Mouse (Mus musculus): ENCODE measurements around the gene Sec1. TPM values are rescaled to one million over a fixed set of nuclear protein-coding genes. Genes with fewer than 3 reads are reported as not detected.

Gene Sec1
- polyA plus RNA-seq, 1 experiment from 2014 or later = 0.43 TPM

GRCm38 (mm10) chr7:45689800-45690199 is 4.4 kb downstream of the Sec1 start:
- no peak overlapping the region for H3K27ac ChIP-seq (ENCODE audit: low read depth, low read length)
- WGBS = 80% methylated on average over 11 of the region's 11 CpGs
- no peaks in the 10 kb centered on the region; the same call in 1 of the 2 replicates for H3K4me1 ChIP-seq (ENCODE audit: control insufficient read depth, insufficient read depth, low read depth, low read length)
- no peaks in the 10 kb centered on the region for H3K9me3 ChIP-seq (ENCODE audit: control insufficient read depth, low read length)
- H3K4me3 ChIP-seq (ENCODE audit: low read length) = no peak overlapping the region
- H3K9ac ChIP-seq (ENCODE audit: low read depth, low read length) = no peak overlapping the region
- H3K4me2 ChIP-seq (ENCODE audit: low read length) = no peak overlapping the region
- ATAC-seq = no peak
- no peaks in the 10 kb centered on the region for H3K27me3 ChIP-seq (replicated peaks; ENCODE audit: control insufficient read depth, insufficient read depth, low read length)
- no peaks in the 10 kb centered on the region for H3K36me3 ChIP-seq (ENCODE audit: control insufficient read depth, insufficient read depth, low read length)

GRCm38 (mm10) chr7:45689099-45689498 is 5.1 kb downstream of the Sec1 start:
- no peak overlapping the region for H3K9ac ChIP-seq (ENCODE audit: low read depth, low read length)
- H3K9me3 ChIP-seq (ENCODE audit: control insufficient read depth, low read length) = no peaks in the 10 kb centered on the region
- no peaks in the 10 kb centered on the region for H3K27me3 ChIP-seq (replicated peaks; ENCODE audit: control insufficient read depth, insufficient read depth, low read length)
- H3K36me3 ChIP-seq (ENCODE audit: control insufficient read depth, insufficient read depth, low read length) = no peaks in the 10 kb centered on the region
- WGBS = 64% methylated on average over 6 of the region's 6 CpGs
- no peak overlapping the region for H3K4me3 ChIP-seq (ENCODE audit: low read length)
- no peak overlapping the region for H3K27ac ChIP-seq (ENCODE audit: low read depth, low read length)
- H3K4me2 ChIP-seq (ENCODE audit: low read length) = no peak overlapping the region
- no peak for ATAC-seq
- no peaks in the 10 kb centered on the region; the same call in 1 of the 2 replicates for H3K4me1 ChIP-seq (ENCODE audit: control insufficient read depth, insufficient read depth, low read depth, low read length)

- Histone ChIP-seq H3K4me2 (ENCODE audit: low read length) (no peak overlapping the region), H3K9ac (ENCODE audit: low read depth, low read length) (no peak overlapping the region), H3K27me3 (replicated peaks; ENCODE audit: control insufficient read depth, insufficient read depth, low read length) (no peaks in the 10 kb centered on the region), H3K9me3 (ENCODE audit: control insufficient read depth, low read length) (no peaks in the 10 kb centered on the region), H3K27ac (ENCODE audit: low read depth, low read length) (no peak overlapping the region), H3K4me3 (ENCODE audit: low read length) (no peak overlapping the region), H3K36me3 (ENCODE audit: control insufficient read depth, insufficient read depth, low read length) (no peaks in the 10 kb centered on the region), H3K4me1 (ENCODE audit: control insufficient read depth, insufficient read depth, low read depth, low read length) (peaks cover 4% of the 10 kb centered on the region; the same call in 1 of the 2 replicates)
- WGBS = 62% methylated on average over 3 of the region's 3 CpGs
- ATAC-seq = no peak
Observed at GRCm38 (mm10) chr7:45686841-45687240, 7.4 kb downstream of the Sec1 start.

- no peaks in the 10 kb centered on the region for H3K36me3 ChIP-seq (ENCODE audit: control insufficient read depth, insufficient read depth, low read length)
- no peaks in the 10 kb centered on the region for H3K9me3 ChIP-seq (ENCODE audit: control insufficient read depth, low read length)
- H3K27ac ChIP-seq (ENCODE audit: low read depth, low read length) = no peak overlapping the region
- no peak overlapping the region for H3K4me3 ChIP-seq (ENCODE audit: low read length)
- no peaks in the 10 kb centered on the region for H3K27me3 ChIP-seq (replicated peaks; ENCODE audit: control insufficient read depth, insufficient read depth, low read length)
- WGBS = 54% methylated on average over 10 of the region's 10 CpGs
- peaks cover 4% of the 10 kb centered on the region; the same call in 1 of the 2 replicates for H3K4me1 ChIP-seq (ENCODE audit: control insufficient read depth, insufficient read depth, low read depth, low read length)
- H3K4me2 ChIP-seq (ENCODE audit: low read length) = no peak overlapping the region
- H3K9ac ChIP-seq (ENCODE audit: low read depth, low read length) = no peak overlapping the region
- ATAC-seq = no peak
Observed at GRCm38 (mm10) chr7:45685811-45686210, 8.4 kb downstream of the Sec1 start.

- ATAC-seq = no peak
- no peak within 1 kb of the TSS for H3K4me2 ChIP-seq (ENCODE audit: low read length)
- H3K9ac ChIP-seq (ENCODE audit: low read depth, low read length) = no peak within 1 kb of the TSS; the same call in none of the 2 replicates
- H3K36me3 ChIP-seq (ENCODE audit: control insufficient read depth, insufficient read depth, low read length) = no peaks in the 10 kb centered on the region
- H3K27ac ChIP-seq (ENCODE audit: low read depth, low read length) = no peak within 1 kb of the TSS; the same call in 1 of the 2 replicates
- WGBS = 80% methylated on average over 7 of the region's 7 CpGs
- H3K27me3 ChIP-seq (replicated peaks; ENCODE audit: control insufficient read depth, insufficient read depth, low read length) = no peaks in the 10 kb centered on the region
- no peaks in the 10 kb centered on the region for H3K9me3 ChIP-seq (ENCODE audit: control insufficient read depth, low read length)
- H3K4me1 ChIP-seq (ENCODE audit: control insufficient read depth, insufficient read depth, low read depth, low read length) = peaks cover 4% of the 10 kb centered on the region; the same call in 1 of the 2 replicates
- no peak within 1 kb of the TSS for H3K4me3 ChIP-seq (ENCODE audit: low read length)
Observed at GRCm38 (mm10) chr7:45683396-45684050, 10.7 kb downstream of the Sec1 start, which contains the start of gene Ntn5. Gene Ntn5, plus strand, starts transcription at chr7:45684022.

- WGBS = 28% methylated on average over 14 of the region's 14 CpGs
- H3K4me2 ChIP-seq (ENCODE audit: low read length) = peak overlapping the region; percentile 49
- H3K9me3 ChIP-seq (ENCODE audit: control insufficient read depth, low read length) = no peaks in the 10 kb centered on the region
- H3K4me1 ChIP-seq (ENCODE audit: control insufficient read depth, insufficient read depth, low read depth, low read length) = peaks cover 4% of the 10 kb centered on the region; the same call in 1 of the 2 replicates
- no peak overlapping the region for H3K4me3 ChIP-seq (ENCODE audit: low read length)
- H3K36me3 ChIP-seq (ENCODE audit: control insufficient read depth, insufficient read depth, low read length) = no peaks in the 10 kb centered on the region
- H3K9ac ChIP-seq (ENCODE audit: low read depth, low read length) = peak overlapping the region; percentile 60
- peak; percentile 78 for ATAC-seq
- H3K27ac ChIP-seq (ENCODE audit: low read depth, low read length) = peak overlapping the region; percentile 69; the same call in 1 of the 2 replicates
- no peaks in the 10 kb centered on the region for H3K27me3 ChIP-seq (replicated peaks; ENCODE audit: control insufficient read depth, insufficient read depth, low read length)
Observed at GRCm38 (mm10) chr7:45682144-45683126, 11.8 kb downstream of the Sec1 start.

- Histone ChIP-seq H3K4me3 (ENCODE audit: low read length) (no peak overlapping the region), H3K9me3 (ENCODE audit: control insufficient read depth, low read length) (no peaks in the 10 kb centered on the region), H3K27me3 (replicated peaks; ENCODE audit: control insufficient read depth, insufficient read depth, low read length) (no peaks in the 10 kb centered on the region), H3K9ac (ENCODE audit: low read depth, low read length) (no peak overlapping the region), H3K36me3 (ENCODE audit: control insufficient read depth, insufficient read depth, low read length) (no peaks in the 10 kb centered on the region), H3K4me1 (ENCODE audit: control insufficient read depth, insufficient read depth, low read depth, low read length) (peaks cover 4% of the 10 kb centered on the region; the same call in 1 of the 2 replicates), H3K4me2 (ENCODE audit: low read length) (no peak overlapping the region), H3K27ac (ENCODE audit: low read depth, low read length) (no peak overlapping the region)
- 88% methylated on average over 8 of the region's 8 CpGs for whole genome bisulfite sequencing
- ATAC-seq = no peak
Observed at GRCm38 (mm10) chr7:45681046-45681736, 13.0 kb downstream of the Sec1 start.

GRCm38 (mm10) chr7:45679966-45680621 is 14.1 kb downstream of the Sec1 start:
- H3K27me3 ChIP-seq (replicated peaks; ENCODE audit: control insufficient read depth, insufficient read depth, low read length) = no peaks in the 10 kb centered on the region
- no peak overlapping the region for H3K9ac ChIP-seq (ENCODE audit: low read depth, low read length)
- H3K4me1 ChIP-seq (ENCODE audit: control insufficient read depth, insufficient read depth, low read depth, low read length) = peaks cover 4% of the 10 kb centered on the region; the same call in 1 of the 2 replicates
- H3K4me2 ChIP-seq (ENCODE audit: low read length) = no peak overlapping the region
- H3K36me3 ChIP-seq (ENCODE audit: control insufficient read depth, insufficient read depth, low read length) = no peaks in the 10 kb centered on the region
- 64% methylated on average over 14 of the region's 14 CpGs for WGBS
- ATAC-seq = no peak
- no peaks in the 10 kb centered on the region for H3K9me3 ChIP-seq (ENCODE audit: control insufficient read depth, low read length)
- H3K27ac ChIP-seq (ENCODE audit: low read depth, low read length) = no peak overlapping the region
- no peak overlapping the region for H3K4me3 ChIP-seq (ENCODE audit: low read length)
